Comparison of ENCODE assay signal across 8 mouse cellular contexts in genomic region chr1:66817453-66817839, GRCm38 (mm10). TPM values are rescaled to one million over a fixed set of nuclear protein-coding genes. Genes with fewer than 3 reads are reported as not detected.
A peak's percentile ranks its signal among the peaks of the same experiment; 100 is the strongest.
DNase-seq lines count a peak whose midpoint lies in the region; ATAC-seq and TF ChIP-seq lines count a peak whose summit lies in the region.

Gene Kansl1l (minus strand): TSS chr1:66817562.

- no peak for TF ChIP-seq EP300 in stomach, postnatal 0 days (optimal IDR thresholded peaks at IDR 0.05)

- no peak for TF ChIP-seq CTCF in stomach, postnatal 0 days (IDR thresholded peaks at IDR 0.05; ENCODE audit: low read depth)

- no peaks in the 10 kb centered on the region for H3K27me3 ChIP-seq in forebrain, embryonic 13.5 days
- H3K27me3 ChIP-seq in liver, embryonic 16.5 days (ENCODE audit: control insufficient read depth, insufficient read depth, low read depth, low read length): no peaks in the 10 kb centered on the region
- 0 out of 2 replicates have a peak, but pooled peaks cover 2% of the 10 kb centered on the region for H3K27me3 ChIP-seq in neural tube, embryonic 12.5 days (replicated peaks)
- no peaks in the 10 kb centered on the region for H3K27me3 ChIP-seq in stomach, postnatal 0 days (ENCODE audit: control insufficient read depth, insufficient read depth, low read length)

- H3K9me3 ChIP-seq in forebrain, embryonic 13.5 days (replicated peaks): no peaks in the 10 kb centered on the region
- H3K9me3 ChIP-seq in liver, embryonic 16.5 days (replicated peaks; ENCODE audit: control insufficient read depth, low read length): no peaks in the 10 kb centered on the region
- no peaks in the 10 kb centered on the region for H3K9me3 ChIP-seq in neural tube, embryonic 12.5 days
- H3K9me3 ChIP-seq in stomach, postnatal 0 days (ENCODE audit: control insufficient read depth, low read length): no peaks in the 10 kb centered on the region

- DNase-seq in ES-CJ7 (ENCODE audit: low read depth, low spot score): peak; percentile 88
- DNase-seq in heart, postnatal 10 days: peak; percentile 95 to 96
- peak; percentile 59 for DNase-seq in large intestine, adult 2 months (ENCODE audit: low read depth, low spot score)
- peak; percentile 97 for DNase-seq in stomach, postnatal 0 days (ENCODE audit: low spot score)

- H3K9ac ChIP-seq in forebrain, embryonic 13.5 days: peak within 1 kb of the TSS; percentile 94
- peak within 1 kb of the TSS; percentile 95 for H3K9ac ChIP-seq in liver, embryonic 16.5 days (ENCODE audit: low read depth, low read length)
- peak within 1 kb of the TSS; percentile 90 for H3K9ac ChIP-seq in neural tube, embryonic 12.5 days
- H3K9ac ChIP-seq in stomach, postnatal 0 days (ENCODE audit: low read length): peak within 1 kb of the TSS; percentile 90

- intact Hi-C loops in heart, postnatal 10 days (cut with DNase I): loop anchor here (5.0 kb wide), 4 partner anchors 35 to 115 kb away; partner anchors contain the start of genes Acadl and Rpe

- H3K36me3 ChIP-seq in forebrain, embryonic 13.5 days (ENCODE audit: poor library complexity, severe bottlenecking): no peaks in the 10 kb centered on the region
- no peaks in the 10 kb centered on the region for H3K36me3 ChIP-seq in liver, embryonic 16.5 days (ENCODE audit: control insufficient read depth, insufficient read depth)
- no peaks in the 10 kb centered on the region for H3K36me3 ChIP-seq in neural tube, embryonic 12.5 days
- H3K36me3 ChIP-seq in stomach, postnatal 0 days (ENCODE audit: control insufficient read depth, insufficient read depth, low read length): no peaks in the 10 kb centered on the region

- peak within 1 kb of the TSS; percentile 79 for H3K4me2 ChIP-seq in forebrain, embryonic 13.5 days
- peak within 1 kb of the TSS; percentile 86 for H3K4me2 ChIP-seq in liver, embryonic 16.5 days (ENCODE audit: low read depth, low read length)
- H3K4me2 ChIP-seq in neural tube, embryonic 12.5 days (replicated peaks): peak within 1 kb of the TSS; percentile 75
- peak within 1 kb of the TSS; percentile 86 for H3K4me2 ChIP-seq in stomach, postnatal 0 days (replicated peaks; ENCODE audit: low read depth)

- peak within 1 kb of the TSS; percentile 65 for H3K4me3 ChIP-seq in forebrain, embryonic 13.5 days
- peak within 1 kb of the TSS; percentile 93 for H3K4me3 ChIP-seq in liver, embryonic 16.5 days (ENCODE audit: low read depth, low read length)
- peak within 1 kb of the TSS; percentile 77 for H3K4me3 ChIP-seq in neural tube, embryonic 12.5 days
- H3K4me3 ChIP-seq in stomach, postnatal 0 days (ENCODE audit: low read depth, low read length): peak within 1 kb of the TSS; percentile 84

- H3K27ac ChIP-seq in forebrain, embryonic 13.5 days: peak within 1 kb of the TSS; percentile 98
- peak within 1 kb of the TSS; percentile 98 for H3K27ac ChIP-seq in liver, embryonic 16.5 days (ENCODE audit: low read length)
- peak within 1 kb of the TSS; percentile 95 for H3K27ac ChIP-seq in neural tube, embryonic 12.5 days
- peak within 1 kb of the TSS; percentile 98 for H3K27ac ChIP-seq in stomach, postnatal 0 days (replicated peaks)

- under 1% methylated on average over 49 of the region's 56 CpGs for WGBS in forebrain, embryonic 13.5 days
- WGBS in large intestine, adult 2 months: 1% methylated on average over 54 of the region's 56 CpGs
- under 1% methylated on average over 43 of the region's 56 CpGs for WGBS in liver, embryonic 16.5 days (ENCODE audit: insufficient replicate concordance)
- WGBS in neural tube, embryonic 12.5 days: under 1% methylated on average over 43 of the region's 56 CpGs
- 3% methylated on average over 49 of the region's 56 CpGs for WGBS in stomach, postnatal 0 days

- peak; percentile 80 for ATAC-seq in cerebellum, adult (ENCODE audit: insufficient number of reproducible peaks, low FRiP score, low TSS enrichment)
- peak; percentile 88 for ATAC-seq in forebrain, embryonic 13.5 days
- peak; percentile 90 for ATAC-seq in liver, embryonic 16.5 days (ENCODE audit: low read depth)
- peak; percentile 85 for ATAC-seq in neural tube, embryonic 12.5 days (ENCODE audit: low FRiP score, low read depth)
- peak; percentile 92 for ATAC-seq in stomach, postnatal 0 days (ENCODE audit: low FRiP score, low TSS enrichment)

- peaks cover 28% of the 10 kb centered on the region for H3K4me1 ChIP-seq in forebrain, embryonic 13.5 days
- H3K4me1 ChIP-seq in liver, embryonic 16.5 days (ENCODE audit: control insufficient read depth, low read depth, low read length): peaks cover 7% of the 10 kb centered on the region
- H3K4me1 ChIP-seq in neural tube, embryonic 12.5 days: peaks cover 17% of the 10 kb centered on the region
- H3K4me1 ChIP-seq in stomach, postnatal 0 days (replicated peaks; ENCODE audit: control insufficient read depth, insufficient read depth): no peaks in the 10 kb centered on the region

RNA-seq across cellular contexts. Expression of gene Kansl1l, which starts in this region (rescaled TPM):
- 15.0 and 15.4 TPM in 2 replicates for polyA plus RNA-seq in forebrain, embryonic 13.5 days (2015; fragmentation: Nextera tagmentation; extraction: Ambion mirVana)
- 10 to 100 TPM; 14.2 to 17.1 TPM for total RNA-seq in heart, postnatal 10 days (2021)
- 1.1 and 1.2 TPM in 2 replicates for polyA plus RNA-seq in large intestine, adult 2 months (2012; rRNA removed)
- 3.2 and 3.7 TPM in 2 replicates for polyA plus RNA-seq in liver, embryonic 16.5 days (2015; fragmentation: Nextera tagmentation; extraction: Ambion mirVana)
- 19.2 and 20.5 TPM in 2 replicates for polyA plus RNA-seq in neural tube, embryonic 12.5 days (2016; fragmentation: Nextera tagmentation; extraction: Ambion mirVana)
- polyA plus RNA-seq in stomach, postnatal 0 days (2015; fragmentation: Nextera tagmentation; extraction: Ambion mirVana): 6.5 and 6.7 TPM in 2 replicates

Comparison
In these comparisons a context has a peak if more than half of its experiments do, and no peak if none do; other contexts are left out.
1. Peak in every context shown above with its lines: DNase-seq, ATAC-seq, H3K4me3 ChIP-seq and H3K27ac ChIP-seq.